Mouse (Mus musculus) intestine, postnatal 0 days (tissue): Measurements from ENCODE around the gene Fes. TPM values are rescaled to one million over a fixed set of nuclear protein-coding genes. Genes with fewer than 3 reads are reported as not detected.
A peak's percentile ranks its signal among the peaks of the same experiment; 100 is the strongest.

ENCODE experiments used
- ATAC-seq: fragments of 200-750 bp; cut with Nextera tagmentation; 2 replicates; pipeline ENCODE4 v1.8.0; 2017; ENCODE audit warnings: mild to moderate bottlenecking, moderate TSS enrichment, moderate library complexity
- H3K27ac ChIP-seq: fragments of 300-500 bp; sonication (generic); 2 replicates; pipeline ENCODE4 v1.5.1; 2014; ENCODE audit warnings: mild to moderate bottlenecking, low read depth, low read length, moderate library complexity
- H3K27me3 ChIP-seq: fragments of 300-500 bp; sonication (generic); replicated peaks from 2 replicates; pipeline ENCODE4 v1.6.1; 2014; ENCODE audit warnings: low read length, mixed read lengths; ENCODE audit not compliant: control insufficient read depth, insufficient read depth
- H3K36me3 ChIP-seq: fragments of 300-500 bp; sonication (generic); 2 replicates; pipeline ENCODE4 v1.6.1; 2014; ENCODE audit warnings: mild to moderate bottlenecking, moderate library complexity; ENCODE audit not compliant: control insufficient read depth, insufficient read depth
- H3K4me1 ChIP-seq: fragments of 300-500 bp; sonication (generic); replicated peaks from 2 replicates; pipeline ENCODE4 v1.6.1; 2014; ENCODE audit warnings: antibody characterized with exemption, low read length, mixed read lengths; ENCODE audit not compliant: control insufficient read depth, insufficient read depth
- H3K4me2 ChIP-seq: fragments of 300-500 bp; sonication (generic); replicated peaks from 2 replicates; pipeline ENCODE4 v1.6.1; 2014; ENCODE audit warnings: low read depth, mild to moderate bottlenecking, moderate library complexity
- H3K4me3 ChIP-seq: fragments of 300-500 bp; sonication (generic); 2 replicates; pipeline ENCODE4 v1.5.1; 2014; ENCODE audit warnings: low read depth, low read length
- H3K9ac ChIP-seq: fragments of 300-500 bp; sonication (generic); 2 replicates; pipeline ENCODE4 v1.6.1; 2014; ENCODE audit warnings: mild to moderate bottlenecking, low read depth, low read length
- H3K9me3 ChIP-seq: fragments of 300-500 bp; sonication (generic); 2 replicates; pipeline ENCODE4 v1.6.1; 2016; ENCODE audit warnings: mixed run types; ENCODE audit not compliant: control insufficient read depth
- CTCF ChIP-seq: sonication (generic); IDR thresholded peaks from 2 replicates; pipeline ENCODE4 v1.5.1; 2016; ENCODE audit warnings: low read depth, mild to moderate bottlenecking, control low read depth, antibody characterized with exemption, moderate library complexity
- WGBS: fragments of 180-500 bp; shearing (Covaris S2); extraction: QIAGEN DNeasy Blood & Tissue Kit; methylation state at CpG from one replicate; pipeline ENCODE4 v1.1.7; 2014; 5-methylcytosine and 5-hydroxymethylcytosine counted together
- polyA plus RNA-seq: library from polyadenylated mRNA; unstranded; fragments of >200 nt; fragmentation: Nextera tagmentation; extraction: Ambion mirVana; gene quantifications from 2 replicates; pipeline ENCODE4 v1.2.1, GENCODE M21; 2015

Fes gene
- polyA plus RNA-seq, 1 experiment from 2014 or later, result 6.2 TPM

DNA sequence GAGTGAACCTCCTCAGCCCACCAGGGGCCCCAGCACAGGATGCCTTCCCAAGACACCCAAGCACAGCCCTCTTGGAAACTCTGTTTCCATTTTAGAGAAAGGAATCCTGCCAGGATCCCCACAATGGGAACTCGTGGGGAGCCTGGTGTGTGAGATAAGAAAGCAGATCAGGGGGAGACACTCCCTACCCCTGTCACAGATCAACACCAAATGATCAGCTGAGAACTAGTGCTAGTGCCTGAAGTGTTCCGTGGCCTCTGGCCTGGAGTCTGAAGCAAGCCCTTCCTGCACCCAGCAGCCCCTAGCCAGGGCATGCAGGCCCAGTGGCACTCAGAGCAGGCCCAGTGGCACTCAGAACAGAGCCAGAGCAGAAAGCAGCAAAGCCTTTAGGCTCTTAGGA lies 36.9 kb downstream of the Fes start:
- H3K4me2 ChIP-seq, result no peak overlapping the region
- H3K9me3 ChIP-seq, result no peaks in the 10 kb centered on the region
- no peak overlapping the region for H3K27ac ChIP-seq
- H3K4me3 ChIP-seq, result no peak overlapping the region
- no peaks in the 10 kb centered on the region for H3K4me1 ChIP-seq
- TF ChIP-seq CTCF, result no peak
- no peaks in the 10 kb centered on the region for H3K27me3 ChIP-seq
- H3K36me3 ChIP-seq, result peaks cover 32% of the 10 kb centered on the region
- no peak for ATAC-seq
- WGBS, result 53% methylated on average over 2 of the region's 2 CpGs
- no peak overlapping the region for H3K9ac ChIP-seq

DNA sequence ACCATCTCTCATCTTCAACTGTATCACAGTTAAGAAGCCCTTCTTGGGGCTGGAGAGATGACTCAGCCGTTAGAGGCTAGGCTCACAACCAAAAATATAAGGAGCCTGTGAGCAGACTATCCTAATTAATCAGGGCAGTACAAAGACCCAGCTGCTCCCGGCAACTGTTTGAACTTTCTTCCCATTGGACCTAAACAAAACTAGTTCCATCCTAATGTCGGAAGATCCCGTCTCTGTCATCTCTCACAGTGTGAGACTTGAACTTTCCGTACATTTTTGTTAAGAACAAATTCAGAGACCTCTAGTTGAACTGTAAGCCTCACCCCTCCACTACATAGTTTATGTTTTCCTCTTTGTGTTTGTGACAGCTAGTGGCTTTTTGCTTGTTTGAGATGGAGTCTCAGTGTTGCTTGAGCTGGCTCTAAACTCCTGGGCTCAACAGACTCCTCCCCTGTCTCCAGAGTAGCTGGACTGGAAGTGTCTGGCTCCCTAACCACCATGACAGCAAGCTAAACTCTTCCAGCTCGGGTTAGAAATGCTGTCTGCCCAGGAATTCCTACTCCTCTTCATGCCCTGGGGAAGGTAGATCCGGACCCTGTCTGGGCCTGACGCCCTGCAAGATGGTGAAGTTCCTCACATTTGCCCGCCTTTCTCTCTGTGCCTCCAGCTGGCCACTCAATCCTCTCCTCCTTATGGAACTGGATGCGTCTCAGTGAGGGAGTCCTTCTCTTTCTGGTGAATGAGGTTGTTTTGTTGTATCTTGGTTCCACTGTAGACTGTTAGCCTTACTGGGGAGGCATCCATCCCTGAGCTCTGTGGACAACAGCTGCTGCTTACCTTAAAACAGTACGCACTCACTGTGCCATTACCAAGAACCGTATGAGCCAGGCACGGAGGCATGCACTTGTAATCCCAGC lies 39.8 kb downstream of the Fes start:
- Histone ChIP-seq H3K9me3 (no peaks in the 10 kb centered on the region), H3K9ac (no peak overlapping the region), H3K36me3 (peaks cover 18% of the 10 kb centered on the region; the same call in 1 of the 2 replicates), H3K27ac (peak overlapping the region; percentile 76), H3K4me1 (no peaks in the 10 kb centered on the region; the same call in 1 of the 2 replicates), H3K4me2 (no peak overlapping the region), H3K4me3 (no peak overlapping the region), H3K27me3 (no peaks in the 10 kb centered on the region)
- ATAC-seq, result 0 out of 2 replicates have a peak, but pooled peaks have one; percentile 16
- 59% methylated on average over 13 of the region's 13 CpGs for WGBS
- no peak for TF ChIP-seq CTCF

DNA sequence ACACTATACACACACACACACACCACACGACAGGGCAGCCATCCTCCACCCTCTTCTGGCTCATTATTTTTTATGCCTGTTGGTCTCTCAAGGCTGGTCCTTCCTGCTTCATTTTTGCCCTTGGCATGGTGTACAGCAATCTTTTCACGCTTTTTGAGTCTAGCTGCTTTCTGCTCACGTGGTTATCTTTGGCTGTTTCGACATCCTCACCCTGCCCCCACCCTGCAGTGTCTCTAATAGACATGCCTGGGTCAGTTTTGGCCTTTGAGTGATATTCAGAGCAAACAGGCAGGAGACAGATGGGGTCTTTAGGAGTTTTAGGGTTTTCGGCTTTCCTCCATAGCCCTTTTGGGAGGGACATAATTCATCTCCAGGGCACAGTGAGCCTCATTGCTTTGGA lies 40.9 kb downstream of the Fes start:
- Histone ChIP-seq H3K27ac (no peak overlapping the region), H3K9me3 (no peaks in the 10 kb centered on the region), H3K4me2 (no peak overlapping the region), H3K4me3 (no peak overlapping the region), H3K27me3 (no peaks in the 10 kb centered on the region), H3K4me1 (no peaks in the 10 kb centered on the region; the same call in 1 of the 2 replicates), H3K36me3 (peaks cover 13% of the 10 kb centered on the region; the same call in 1 of the 2 replicates), H3K9ac (no peak overlapping the region)
- ATAC-seq, result no peak
- 72% methylated on average over 5 of the region's 5 CpGs for WGBS
- TF ChIP-seq CTCF, result no peak

DNA sequence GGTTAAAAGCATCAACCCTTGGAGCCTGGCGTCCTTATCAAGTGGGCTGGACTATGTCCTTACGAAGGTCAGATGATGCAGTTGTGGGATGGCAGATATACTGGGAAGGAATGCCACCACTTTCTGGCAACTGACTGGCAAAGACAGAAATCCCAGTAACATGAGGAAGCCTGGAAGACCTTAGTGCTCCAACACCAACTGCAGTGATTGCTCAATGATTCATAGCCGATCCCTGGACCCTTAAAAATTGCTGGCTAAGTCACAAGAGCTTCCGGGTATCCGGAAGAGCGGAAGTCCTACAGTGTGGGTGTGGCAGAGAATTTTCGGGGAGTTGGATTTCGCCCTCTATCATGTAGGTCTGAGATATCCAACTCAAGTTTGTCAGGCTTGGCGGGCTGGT lies 41.6 kb downstream of the Fes start:
- H3K9ac ChIP-seq, result no peak overlapping the region
- H3K27ac ChIP-seq, result no peak overlapping the region

DNA sequence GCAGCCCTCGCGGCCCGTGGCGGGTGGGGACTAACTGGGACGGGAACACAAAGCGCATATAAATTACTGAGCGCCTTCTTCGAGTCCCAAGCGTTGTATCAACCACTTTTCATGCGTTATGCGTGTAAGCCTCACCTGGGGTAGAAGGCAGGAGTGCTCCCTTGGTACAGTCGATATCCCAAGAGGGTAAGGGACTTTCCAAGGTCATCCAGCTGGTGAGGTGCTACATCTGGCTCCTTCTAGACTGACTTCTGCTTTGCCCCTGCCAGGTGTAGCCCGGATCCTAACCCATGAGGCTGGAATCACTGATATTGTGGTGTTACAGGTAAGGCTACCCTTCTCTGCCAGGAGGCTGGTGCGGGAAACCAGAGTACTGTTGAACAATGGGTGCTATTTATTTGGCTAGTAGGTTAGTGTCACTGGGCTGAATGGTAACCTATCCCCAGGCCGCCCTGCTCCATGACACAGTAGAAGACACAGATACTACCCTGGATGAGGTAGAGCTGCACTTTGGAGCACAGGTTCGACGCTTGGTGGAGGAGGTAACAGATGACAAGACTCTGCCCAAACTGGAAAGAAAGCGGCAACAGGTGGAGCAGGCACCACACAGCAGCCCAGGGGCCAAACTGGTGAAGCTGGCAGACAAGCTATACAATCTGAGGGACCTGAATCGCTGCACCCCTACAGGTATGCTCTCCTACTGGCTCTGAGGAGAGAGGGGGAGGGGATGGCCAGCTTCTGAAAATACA lies 44.3 kb downstream of the Fes start:
- Histone ChIP-seq H3K4me3 (peak overlapping the region; percentile 49), H3K27me3 (no peaks in the 10 kb centered on the region), H3K9ac (peak overlapping the region; percentile 58), H3K9me3 (no peaks in the 10 kb centered on the region), H3K4me2 (peak overlapping the region; percentile 74), H3K4me1 (no peaks in the 10 kb centered on the region; the same call in 1 of the 2 replicates), H3K27ac (peak overlapping the region; percentile 69), H3K36me3 (no peaks in the 10 kb centered on the region)
- TF ChIP-seq CTCF, result no peak
- no peak for ATAC-seq
- 21% methylated on average over 19 of the region's 19 CpGs for WGBS

More for the DNA sequence above, 41.6 kb downstream of the Fes start:
- no peak overlapping the region for H3K4me3 ChIP-seq
- H3K27me3 ChIP-seq, result no peaks in the 10 kb centered on the region
- no peak overlapping the region for H3K4me2 ChIP-seq
- ATAC-seq, result no peak
- no peaks in the 10 kb centered on the region; the same call in 1 of the 2 replicates for H3K4me1 ChIP-seq
- no peaks in the 10 kb centered on the region for H3K9me3 ChIP-seq
- peaks cover 7% of the 10 kb centered on the region; the same call in 1 of the 2 replicates for H3K36me3 ChIP-seq
- TF ChIP-seq CTCF, result no peak
- WGBS, result 81% methylated on average over 9 of the region's 9 CpGs

DNA sequence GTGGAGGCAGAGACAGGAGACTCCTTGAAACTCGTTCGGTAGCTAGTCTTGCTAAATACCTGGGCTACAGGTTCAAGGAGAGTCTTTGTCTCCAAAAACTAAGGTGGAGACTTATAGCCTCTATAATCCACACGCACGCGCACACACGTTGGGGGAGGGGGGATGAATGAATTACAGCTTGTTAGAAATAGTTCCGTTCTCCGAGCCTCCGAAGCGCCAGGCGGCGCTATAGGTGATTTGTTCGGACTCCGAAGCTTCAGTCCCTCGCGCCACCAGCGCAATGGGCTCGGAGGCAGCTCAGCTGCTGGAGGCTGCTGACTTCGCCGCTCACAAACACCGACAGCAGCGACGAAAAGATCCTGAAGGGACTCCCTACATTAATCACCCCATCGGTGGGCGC lies 44.9 kb downstream of the Fes start, which contains the start of gene Hddc3:
Gene Hddc3 (plus strand): TSS at position 247 of the 400 bp plus-strand sequence.
- ATAC-seq, result peak; percentile 41
- Histone ChIP-seq H3K4me3 (peak within 1 kb of the TSS; percentile 49), H3K27me3 (no peaks in the 10 kb centered on the region), H3K9me3 (no peaks in the 10 kb centered on the region), H3K4me2 (peak within 1 kb of the TSS; percentile 74), H3K4me1 (no peaks in the 10 kb centered on the region; the same call in 1 of the 2 replicates), H3K9ac (peak within 1 kb of the TSS; percentile 58), H3K27ac (peak within 1 kb of the TSS; percentile 69), H3K36me3 (no peaks in the 10 kb centered on the region)
- TF ChIP-seq CTCF, result peak; percentile 86
- under 1% methylated on average over 25 of the region's 25 CpGs for WGBS
